Mouse (Mus musculus) brain, embryonic 14.5 days (tissue): ENCODE results near the gene Kctd18.

ENCODE experiments used
- CTCF ChIP-seq: fragments of 200-500 bp; IDR thresholded peaks from 2 replicates; pipeline ENCODE4 v1.5.1; 2012; ENCODE audit warnings: inconsistent platforms, mild to moderate bottlenecking, moderate library complexity, borderline replicate concordance; ENCODE audit not compliant: insufficient read depth, insufficient read length; ENCODE audit errors: extremely low read depth
- POLR2A ChIP-seq: fragments of 200-500 bp; IDR thresholded peaks from 2 replicates; pipeline ENCODE4 v1.6.1; 2012; ENCODE audit warnings: mild to moderate bottlenecking, inconsistent platforms, borderline replicate concordance; ENCODE audit not compliant: poor library complexity, insufficient read depth, insufficient read length, severe bottlenecking; ENCODE audit errors: extremely low read depth

GRCm38 (mm10) chr1:58056074-58056807 is 37.5 kb upstream of the Kctd18 start:
- TF ChIP-seq CTCF (no peak), POLR2A (no peak)
